Mouse (Mus musculus): ENCODE results near the gene Gm436.

Gene Gm436

DNA sequence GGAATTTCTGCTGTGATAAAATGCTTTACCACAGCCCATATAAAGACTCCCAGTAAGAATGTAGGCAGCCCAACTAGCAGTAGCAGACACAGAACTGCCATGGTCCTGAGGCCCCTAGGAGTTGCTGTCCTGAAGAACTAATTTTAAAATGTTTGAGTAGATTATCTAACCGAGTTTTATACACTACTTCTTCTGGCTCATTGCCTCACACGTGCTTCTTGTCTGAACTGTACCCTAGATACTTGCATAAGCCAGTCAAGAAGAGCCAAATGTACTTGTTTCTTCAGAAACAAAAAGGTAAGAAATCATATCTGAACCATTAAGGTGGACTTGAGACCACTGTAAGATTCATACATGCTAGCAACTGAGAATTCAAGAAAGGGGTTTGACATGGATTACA lies at the start of gene Gm436:
Gm436 (minus strand) TSS at position 101 of the 400 bp plus-strand sequence.
- DNase-seq = no peak

DNA sequence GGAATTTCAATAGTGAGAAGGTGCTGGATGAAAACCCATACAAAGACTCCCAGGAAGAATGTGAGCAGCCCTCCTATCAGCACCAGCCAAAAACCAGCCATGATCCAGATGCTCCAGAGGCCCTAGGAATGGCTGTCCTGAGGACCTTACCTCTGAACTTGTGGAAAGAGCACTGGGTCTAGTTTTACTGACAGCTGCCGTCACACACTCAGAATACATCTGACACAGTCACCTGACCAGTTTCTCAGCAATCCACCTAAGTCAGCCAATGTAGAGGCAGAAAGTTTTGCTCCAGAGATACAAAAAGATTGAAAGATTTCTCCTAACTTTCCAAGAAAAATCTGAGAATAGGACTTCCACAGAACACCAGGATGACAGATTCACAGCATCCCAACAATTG lies 35.1 kb upstream of the Gm436 start, which contains the start of gene Gm13178:
Gm13178 (minus strand) TSS at position 101 of the 400 bp plus-strand sequence.
- no peak for DNase-seq

DNA sequence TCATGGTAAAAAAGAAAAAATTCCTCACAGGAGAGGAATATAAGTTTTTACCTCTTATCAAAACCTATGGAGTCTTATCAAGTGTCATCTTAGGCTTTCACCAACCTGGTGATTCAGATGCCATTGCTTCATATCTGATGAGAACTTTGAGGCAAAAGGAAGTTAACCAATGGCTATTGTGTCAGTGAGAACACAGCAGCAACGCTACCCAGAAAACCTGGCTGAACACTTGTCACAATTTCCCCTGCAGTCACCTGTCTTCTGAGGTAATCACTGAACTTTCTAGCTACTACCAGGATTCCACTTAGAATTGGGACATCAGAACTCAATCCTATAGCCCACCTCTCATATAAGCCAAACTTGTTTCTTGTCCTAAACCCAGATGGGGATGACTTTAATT lies 33.5 kb upstream of the Gm436 start:
- DNase-seq = no peak

DNA sequence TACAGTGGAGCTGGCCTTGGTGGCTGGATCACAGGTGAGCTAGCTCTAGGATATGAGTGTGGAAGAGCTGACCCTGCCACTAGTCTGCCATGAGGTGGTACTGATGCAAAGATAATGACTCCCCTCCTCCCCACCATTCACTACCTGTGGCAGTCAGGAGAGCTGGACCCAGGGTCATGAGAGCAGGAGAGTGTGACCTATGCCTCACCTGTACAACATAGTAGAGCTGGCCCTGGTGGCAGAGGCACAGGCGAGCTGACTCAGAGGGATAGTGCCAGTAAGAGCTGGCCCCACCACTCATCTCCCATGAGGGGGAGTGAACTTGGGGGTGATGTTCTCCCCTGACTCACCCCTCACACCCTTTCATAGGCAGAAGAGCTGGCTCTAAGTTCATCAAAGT lies 32.1 kb upstream of the Gm436 start:
- no peak for DNase-seq

DNA sequence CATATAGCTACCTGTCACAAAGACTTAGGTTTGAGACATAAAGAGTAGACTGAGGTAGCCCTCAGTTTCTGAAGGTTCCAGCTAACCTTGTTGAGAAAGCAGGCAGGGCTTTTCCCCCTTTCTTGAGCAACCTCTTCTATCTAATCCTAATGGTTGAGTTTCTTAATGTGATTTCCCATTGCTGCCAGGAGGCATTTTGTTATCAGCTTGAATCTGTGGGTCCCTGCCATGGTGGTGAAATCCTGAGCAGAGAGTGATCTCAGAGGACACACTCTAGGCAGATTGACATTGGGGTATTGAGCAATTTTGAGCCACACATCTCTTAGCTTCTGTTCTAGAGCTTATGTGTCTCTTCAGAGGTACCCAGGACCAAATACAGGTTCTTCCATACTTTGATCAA lies 47.9 kb downstream of the Gm436 start:
- peak; percentile 54 for DNase-seq

Data from heart, adult 11 months (tissue).